Mouse (Mus musculus) stomach, postnatal 0 days (tissue): ENCODE data around the gene Bhlha15.

Source experiments
- CTCF ChIP-seq: IDR thresholded peaks from 2 replicates; pipeline ENCODE4 v1.5.1; 2016; ENCODE audit warnings: antibody characterized with exemption, low read depth, mild to moderate bottlenecking, moderate library complexity
- EP300 ChIP-seq: optimal IDR thresholded peaks from 2 replicates; pipeline ENCODE3; 2016; ENCODE audit warnings: antibody characterized with exemption

DNA sequence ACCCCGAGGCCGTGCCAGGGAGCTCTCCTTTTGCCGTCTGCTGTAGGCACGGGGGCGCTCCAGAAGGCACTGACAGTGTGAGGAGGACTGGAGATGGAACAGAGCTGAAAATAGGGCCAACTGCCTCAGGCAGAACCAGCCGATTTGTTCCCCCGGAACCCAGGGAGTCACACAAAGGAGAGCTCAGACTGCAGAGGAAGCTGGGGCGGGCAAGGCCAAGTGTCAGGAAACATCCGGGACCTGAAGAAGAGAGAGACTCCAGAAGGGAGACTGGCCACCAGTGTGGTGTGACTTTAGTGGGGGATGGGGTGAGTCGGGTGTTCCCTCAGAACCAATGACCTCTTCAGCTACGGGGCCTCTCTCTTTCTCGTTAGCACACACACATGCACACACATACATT is 29.2 kb downstream of the Bhlha15 start:
- no peak for TF ChIP-seq CTCF
- TF ChIP-seq EP300 = no peak
